Mouse (Mus musculus): ENCODE measurements around the gene Wdr53. TPM values are rescaled to one million over a fixed set of nuclear protein-coding genes. Genes with fewer than 3 reads are reported as not detected.

The Wdr53 gene
- total and polyA plus RNA-seq, 2 experiments from 2014 or later: 5.8 to 10.3 TPM

GRCm38 (mm10) chr16:32271291-32271690, 24.3 kb downstream of the Wdr53 start, which contains the start of gene Smco1:
TSS of gene Smco1 (plus strand) at chr16:32271468.
- Histone ChIP-seq H3K36me3 (replicated peaks; ENCODE audit: control insufficient read depth, insufficient read depth, low read length) (no peaks in the 10 kb centered on the region), H3K27ac (ENCODE audit: low read depth) (no peak within 1 kb of the TSS), H3K9ac (replicated peaks; ENCODE audit: low read depth, low read length) (no peak within 1 kb of the TSS), H3K27me3 (ENCODE audit: control insufficient read depth, insufficient read depth, low read length) (no peaks in the 10 kb centered on the region), H3K4me2 (ENCODE audit: low read depth, low read length) (peak within 1 kb of the TSS; percentile 31; the same call in 1 of the 2 replicates), H3K4me3 (ENCODE audit: low read depth, low read length) (no peak within 1 kb of the TSS), H3K4me1 (ENCODE audit: control insufficient read depth, insufficient read depth) (no peaks in the 10 kb centered on the region), H3K9me3 (replicated peaks; ENCODE audit: control insufficient read depth, low read length) (0 out of 2 replicates have a peak, but pooled peaks cover 3% of the 10 kb centered on the region)
- TF ChIP-seq EP300 (IDR thresholded peaks at IDR 0.05; ENCODE audit: low read depth) (no peak), CTCF (IDR thresholded peaks at IDR 0.05; ENCODE audit: low read depth) (no peak)
- WGBS: 59% methylated on average over 11 of the region's 11 CpGs
- ATAC-seq (ENCODE audit: insufficient read depth, low read depth) (no peak; the same call in 1 of the 2 replicates), DNase-seq (ENCODE audit: low spot score) (peak; percentile 56)

GRCm38 (mm10) chr16:32273338-32273737, 26.3 kb downstream of the Wdr53 start:
- Histone ChIP-seq H3K4me1 (ENCODE audit: control insufficient read depth, insufficient read depth) (0 out of 2 replicates have a peak, but pooled peaks cover 5% of the 10 kb centered on the region), H3K36me3 (replicated peaks; ENCODE audit: control insufficient read depth, insufficient read depth, low read length) (no peaks in the 10 kb centered on the region), H3K27ac (ENCODE audit: low read depth) (no peak overlapping the region), H3K9me3 (replicated peaks; ENCODE audit: control insufficient read depth, low read length) (0 out of 2 replicates have a peak, but pooled peaks cover 3% of the 10 kb centered on the region), H3K9ac (replicated peaks; ENCODE audit: low read depth, low read length) (no peak overlapping the region), H3K4me2 (ENCODE audit: low read depth, low read length) (no peak overlapping the region), H3K27me3 (ENCODE audit: control insufficient read depth, insufficient read depth, low read length) (no peaks in the 10 kb centered on the region), H3K4me3 (ENCODE audit: low read depth, low read length) (no peak overlapping the region)
- TF ChIP-seq CTCF (IDR thresholded peaks at IDR 0.05; ENCODE audit: low read depth) (peak; percentile 32), EP300 (IDR thresholded peaks at IDR 0.05; ENCODE audit: low read depth) (no peak)
- no peak for ATAC-seq (ENCODE audit: insufficient read depth, low read depth)
- no peak for DNase-seq (ENCODE audit: low spot score)
- 49% methylated on average over 9 of the region's 9 CpGs for whole genome bisulfite sequencing

GRCm38 (mm10) chr16:32275041-32275440, 28.0 kb downstream of the Wdr53 start:
- Histone ChIP-seq H3K36me3 (replicated peaks; ENCODE audit: control insufficient read depth, insufficient read depth, low read length) (peaks cover 5% of the 10 kb centered on the region), H3K4me2 (ENCODE audit: low read depth, low read length) (no peak overlapping the region), H3K27ac (ENCODE audit: low read depth) (no peak overlapping the region), H3K4me1 (ENCODE audit: control insufficient read depth, insufficient read depth) (peaks cover 15% of the 10 kb centered on the region; the same call in 1 of the 2 replicates), H3K4me3 (ENCODE audit: low read depth, low read length) (no peak overlapping the region), H3K9ac (replicated peaks; ENCODE audit: low read depth, low read length) (no peak overlapping the region), H3K27me3 (ENCODE audit: control insufficient read depth, insufficient read depth, low read length) (no peaks in the 10 kb centered on the region), H3K9me3 (replicated peaks; ENCODE audit: control insufficient read depth, low read length) (0 out of 2 replicates have a peak, but pooled peaks cover 3% of the 10 kb centered on the region)
- TF ChIP-seq EP300 (IDR thresholded peaks at IDR 0.05; ENCODE audit: low read depth) (no peak), CTCF (IDR thresholded peaks at IDR 0.05; ENCODE audit: low read depth) (no peak)
- no peak for ATAC-seq (ENCODE audit: insufficient read depth, low read depth)
- WGBS: 78% methylated on average over 6 of the region's 6 CpGs
- DNase-seq (ENCODE audit: low spot score): no peak

- Histone ChIP-seq H3K36me3 (replicated peaks; ENCODE audit: control insufficient read depth, insufficient read depth, low read length) (peaks cover 8% of the 10 kb centered on the region), H3K27ac (ENCODE audit: low read depth) (no peak overlapping the region), H3K9me3 (replicated peaks; ENCODE audit: control insufficient read depth, low read length) (0 out of 2 replicates have a peak, but pooled peaks cover 3% of the 10 kb centered on the region), H3K4me1 (ENCODE audit: control insufficient read depth, insufficient read depth) (peaks cover 15% of the 10 kb centered on the region; the same call in 1 of the 2 replicates), H3K4me2 (ENCODE audit: low read depth, low read length) (no peak overlapping the region), H3K9ac (replicated peaks; ENCODE audit: low read depth, low read length) (no peak overlapping the region), H3K4me3 (ENCODE audit: low read depth, low read length) (no peak overlapping the region), H3K27me3 (ENCODE audit: control insufficient read depth, insufficient read depth, low read length) (no peaks in the 10 kb centered on the region)
- DNase-seq (ENCODE audit: low spot score) (no peak), ATAC-seq (ENCODE audit: insufficient read depth, low read depth) (no peak)
- no peak for TF ChIP-seq EP300 (IDR thresholded peaks at IDR 0.05; ENCODE audit: low read depth)
- 79% methylated on average over 1 of the region's 1 CpGs for WGBS
Measured at GRCm38 (mm10) chr16:32275830-32276229, 28.8 kb downstream of the Wdr53 start.

GRCm38 (mm10) chr16:32277308-32278256, 30.6 kb downstream of the Wdr53 start, which contains the start of gene Rnf168:
TSS of gene Rnf168 (plus strand) at chr16:32277459.
- Histone ChIP-seq H3K4me2 (ENCODE audit: low read depth, low read length) (peak within 1 kb of the TSS; percentile 66), H3K36me3 (replicated peaks; ENCODE audit: control insufficient read depth, insufficient read depth, low read length) (peaks cover 10% of the 10 kb centered on the region), H3K27ac (ENCODE audit: low read depth) (peak within 1 kb of the TSS; percentile 97), H3K9me3 (replicated peaks; ENCODE audit: control insufficient read depth, low read length) (0 out of 2 replicates have a peak, but pooled peaks cover 3% of the 10 kb centered on the region), H3K9ac (replicated peaks; ENCODE audit: low read depth, low read length) (peak within 1 kb of the TSS; percentile 88), H3K4me3 (ENCODE audit: low read depth, low read length) (peak within 1 kb of the TSS; percentile 94), H3K27me3 (ENCODE audit: control insufficient read depth, insufficient read depth, low read length) (no peaks in the 10 kb centered on the region), H3K4me1 (ENCODE audit: control insufficient read depth, insufficient read depth) (peaks cover 15% of the 10 kb centered on the region; the same call in 1 of the 2 replicates)
- WGBS: under 1% methylated on average over 72 of the region's 75 CpGs
- TF ChIP-seq EP300 (IDR thresholded peaks at IDR 0.05; ENCODE audit: low read depth) (peak; percentile 44; the same call in 1 of the 2 replicates), CTCF (IDR thresholded peaks at IDR 0.05; ENCODE audit: low read depth) (no peak)
- peak; percentile 88 for DNase-seq (ENCODE audit: low spot score)
- peak; percentile 91 for ATAC-seq (ENCODE audit: insufficient read depth, low read depth)

Data from heart, postnatal 0 days (tissue).